Mouse (Mus musculus) heart, embryonic 10.5 days (tissue): ENCODE measurements at regions not wholly inside any gene's neighbourhood (a gene's known extent, or its start where the extent isn't known, plus 50 kb on each side); places are given as distances from the start of the nearest gene placed in this dataset.

Source experiments
- DNase-seq: peaks from one replicate; pipeline ENCODE4 v3.0.0-alpha.2; 2017; ENCODE audit warnings: low spot score
- H3K27ac ChIP-seq: fragments of 300-500 bp; sonication (generic); 2 replicates; pipeline ENCODE4 v1.5.1; 2016; ENCODE audit warnings: mild to moderate bottlenecking
- H3K27me3 ChIP-seq: fragments of 300-500 bp; sonication (generic); 2 replicates; pipeline ENCODE4 v1.6.1; 2016; ENCODE audit warnings: mild to moderate bottlenecking; ENCODE audit not compliant: poor library complexity, insufficient read depth, severe bottlenecking
- H3K36me3 ChIP-seq: fragments of 300-500 bp; sonication (generic); 2 replicates; pipeline ENCODE4 v1.6.1; 2016; ENCODE audit warnings: mild to moderate bottlenecking, moderate library complexity
- H3K4me1 ChIP-seq: fragments of 300-500 bp; sonication (generic); 2 replicates; pipeline ENCODE4 v1.6.1; 2016; ENCODE audit warnings: mild to moderate bottlenecking
- H3K4me3 ChIP-seq: fragments of 300-500 bp; sonication (generic); 2 replicates; pipeline ENCODE4 v1.5.1; 2016; ENCODE audit warnings: mild to moderate bottlenecking, moderate library complexity
- H3K9me3 ChIP-seq: fragments of 300-500 bp; sonication (generic); 2 replicates; pipeline ENCODE4 v1.6.1; 2016; ENCODE audit warnings: mild to moderate bottlenecking, moderate library complexity
- WGBS: fragments of 180-500 bp; shearing (Covaris S2); methylation state at CpG from one replicate; pipeline ENCODE4 v1.1.7; 2016; 5-methylcytosine and 5-hydroxymethylcytosine counted together

DNA sequence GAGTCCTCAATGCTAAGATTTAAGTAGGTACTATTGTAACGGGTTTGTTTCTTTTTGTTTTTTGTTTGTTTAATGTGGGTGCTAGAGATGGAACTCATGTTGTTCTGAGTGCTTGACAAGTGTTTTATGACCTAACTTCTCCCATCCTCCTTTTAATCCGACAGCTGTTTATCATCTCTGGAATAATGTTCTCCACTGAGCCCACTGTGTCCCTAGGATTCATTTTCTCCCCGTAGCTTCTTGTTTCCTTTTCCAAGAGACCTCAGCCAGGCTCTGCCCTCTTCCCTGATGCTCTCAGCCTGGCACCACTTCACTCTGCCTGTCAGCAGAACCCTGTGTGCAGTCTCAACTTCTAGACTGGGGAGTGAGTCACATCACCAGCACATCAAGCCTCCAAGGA, 173.9 kb upstream of the Far2 start:
- H3K36me3 ChIP-seq = no peaks in the 10 kb centered on the region
- no peak for DNase-seq
- no peak overlapping the region for H3K4me3 ChIP-seq
- H3K9me3 ChIP-seq = no peaks in the 10 kb centered on the region
- 75% methylated on average over 3 of the region's 3 CpGs for WGBS
- H3K4me1 ChIP-seq = no peaks in the 10 kb centered on the region
- no peak overlapping the region for H3K27ac ChIP-seq
- no peaks in the 10 kb centered on the region for H3K27me3 ChIP-seq

DNA sequence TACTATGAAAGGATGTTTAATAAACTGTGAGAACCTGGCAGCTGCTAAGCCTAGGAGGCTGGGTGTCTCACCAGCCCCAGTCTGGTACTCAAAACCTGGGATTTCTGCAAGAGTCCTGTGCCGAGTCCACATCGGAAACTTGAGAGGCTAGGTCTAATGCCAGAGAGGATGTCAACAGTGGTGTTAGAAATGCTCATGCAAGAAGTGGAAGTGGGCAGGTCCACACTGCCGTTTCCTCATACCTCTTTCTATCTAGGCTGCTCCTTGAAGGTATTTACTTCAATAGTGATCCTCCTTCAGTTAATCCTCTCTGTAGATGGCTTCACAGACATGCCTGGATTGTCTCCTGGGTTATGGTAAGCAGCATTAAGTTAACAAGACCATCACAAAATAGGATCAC, 168.6 kb upstream of the Far2 start:
- H3K36me3 ChIP-seq = no peaks in the 10 kb centered on the region
- no peak overlapping the region for H3K27ac ChIP-seq
- DNase-seq = no peak
- no peak overlapping the region for H3K4me3 ChIP-seq
- WGBS = 86% methylated on average over 3 of the region's 3 CpGs
- H3K27me3 ChIP-seq = no peaks in the 10 kb centered on the region
- H3K4me1 ChIP-seq = no peaks in the 10 kb centered on the region
- no peaks in the 10 kb centered on the region for H3K9me3 ChIP-seq

DNA sequence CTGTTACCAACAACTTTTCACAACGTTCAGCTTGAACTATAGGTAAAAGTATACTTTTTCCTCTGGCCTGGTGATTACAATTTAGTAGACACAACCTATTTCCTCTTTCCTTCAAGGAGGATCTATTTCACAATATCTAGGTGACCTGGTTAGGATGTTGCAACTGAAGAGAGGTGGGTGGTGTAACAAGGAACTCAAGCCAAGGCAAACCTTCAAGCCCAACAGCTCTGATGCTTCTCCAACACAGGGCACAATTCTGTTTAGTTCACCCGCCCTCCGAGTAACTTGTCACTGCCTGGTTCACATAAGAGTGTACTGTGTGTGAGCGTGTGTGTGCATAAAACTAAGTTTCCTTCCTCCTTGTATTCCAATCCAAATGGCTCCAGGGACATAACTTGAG, 161.2 kb upstream of the Far2 start:
- no peak overlapping the region for H3K4me3 ChIP-seq
- no peak for DNase-seq
- H3K9me3 ChIP-seq = no peaks in the 10 kb centered on the region; the same call in 1 of the 2 replicates
- no peak overlapping the region for H3K27ac ChIP-seq
- H3K36me3 ChIP-seq = no peaks in the 10 kb centered on the region
- 79% methylated on average over 4 of the region's 4 CpGs for WGBS
- H3K4me1 ChIP-seq = no peaks in the 10 kb centered on the region
- no peaks in the 10 kb centered on the region for H3K27me3 ChIP-seq

DNA sequence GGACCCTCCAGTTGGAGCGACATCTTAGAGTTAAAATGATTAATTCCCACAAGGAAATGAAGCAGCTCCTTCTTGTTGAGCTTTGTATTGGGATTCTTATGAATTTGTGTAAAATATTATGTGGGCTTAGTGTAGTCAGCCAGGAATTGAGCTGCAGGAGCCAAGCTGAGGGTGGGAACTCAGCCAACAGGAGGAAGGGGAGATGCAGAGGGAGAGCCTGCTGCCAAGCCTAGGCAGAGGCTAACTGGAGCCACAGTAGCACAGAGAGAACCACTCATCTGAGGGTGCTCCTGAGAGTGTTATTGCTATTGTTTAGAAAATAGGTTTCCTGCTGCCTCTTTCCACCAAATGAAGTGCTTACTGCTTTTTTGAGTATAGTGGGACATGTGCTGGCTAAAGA, 127.4 kb upstream of the Far2 start:
- WGBS = 85% methylated on average over 1 of the region's 1 CpGs

DNA sequence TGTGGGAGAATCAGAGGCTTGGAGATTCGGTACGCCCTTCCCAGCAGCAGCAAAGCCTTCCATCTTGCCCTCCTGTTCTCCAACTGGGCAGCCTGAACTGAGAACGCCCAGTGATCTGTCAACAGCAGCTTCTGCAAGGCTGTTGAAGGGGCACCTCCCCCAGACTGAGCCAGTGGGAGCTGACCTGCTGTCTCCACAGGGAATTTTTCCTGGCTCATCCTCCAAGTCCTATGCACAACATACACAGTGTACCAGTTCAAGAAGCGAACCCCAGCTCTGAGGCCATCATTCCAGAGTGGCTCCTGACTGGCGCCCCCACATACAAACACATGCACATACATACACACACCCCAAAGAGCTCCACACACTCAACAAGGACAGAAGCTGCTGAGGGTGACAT, 126.0 kb upstream of the Far2 start:
- no peak overlapping the region for H3K4me3 ChIP-seq
- H3K4me1 ChIP-seq = peaks cover 5% of the 10 kb centered on the region; the same call in 1 of the 2 replicates
- no peaks in the 10 kb centered on the region for H3K36me3 ChIP-seq
- peak; percentile 80 for DNase-seq
- no peaks in the 10 kb centered on the region for H3K9me3 ChIP-seq
- H3K27ac ChIP-seq = no peak overlapping the region
- WGBS = 58% methylated on average over 5 of the region's 5 CpGs
- H3K27me3 ChIP-seq = no peaks in the 10 kb centered on the region

More for the DNA sequence above, 127.4 kb upstream of the Far2 start:
- Histone ChIP-seq H3K27me3 (no peaks in the 10 kb centered on the region), H3K9me3 (no peaks in the 10 kb centered on the region), H3K4me1 (peaks cover 5% of the 10 kb centered on the region; the same call in 1 of the 2 replicates), H3K4me3 (no peak overlapping the region), H3K27ac (no peak overlapping the region), H3K36me3 (no peaks in the 10 kb centered on the region)
- DNase-seq = no peak

DNA sequence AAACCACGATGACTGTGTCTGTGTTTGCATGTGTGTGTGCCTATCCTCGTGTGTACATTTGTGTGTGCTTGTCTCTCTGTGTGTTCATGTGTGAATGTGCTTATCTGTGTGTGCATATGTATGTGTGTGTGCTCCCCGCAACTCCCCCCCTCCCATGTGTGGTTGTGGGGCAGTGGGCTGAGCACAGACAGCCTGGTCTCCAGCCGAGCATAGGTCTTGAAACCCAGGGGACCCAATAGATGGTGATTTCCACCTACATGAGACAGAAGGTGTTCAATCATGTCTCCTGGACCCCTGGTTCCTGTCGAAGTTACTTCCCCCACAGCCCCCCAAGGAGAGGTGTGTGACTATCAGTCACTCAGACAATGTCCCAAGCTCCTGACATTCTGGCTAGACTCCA, 124.6 kb upstream of the Far2 start:
- Histone ChIP-seq H3K36me3 (no peaks in the 10 kb centered on the region), H3K27me3 (no peaks in the 10 kb centered on the region), H3K4me3 (no peak overlapping the region), H3K4me1 (peaks cover 5% of the 10 kb centered on the region; the same call in 1 of the 2 replicates), H3K9me3 (no peaks in the 10 kb centered on the region), H3K27ac (no peak overlapping the region)
- DNase-seq = peak; percentile 45
- WGBS = 68% methylated on average over 5 of the region's 5 CpGs

DNA sequence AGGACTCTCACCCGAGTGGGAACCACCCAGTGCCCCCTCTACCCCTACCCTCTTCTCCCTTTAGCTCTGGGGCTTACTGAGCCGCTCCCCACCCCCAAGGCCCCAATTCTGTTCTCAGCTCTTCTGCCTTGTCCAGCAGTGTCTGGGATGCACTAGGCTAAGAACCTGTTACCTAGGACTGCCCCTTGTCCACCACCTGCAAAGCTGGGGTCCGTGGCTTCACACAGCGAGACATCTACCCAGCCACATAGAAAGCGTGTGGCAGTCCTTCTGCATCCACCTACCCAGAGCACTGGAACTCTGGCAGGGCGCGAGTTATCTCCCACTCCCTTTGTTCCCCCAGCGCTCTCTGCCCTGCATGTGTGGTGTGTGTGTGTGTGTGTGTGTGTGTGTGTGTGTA, 123.8 kb upstream of the Far2 start:
- Histone ChIP-seq H3K4me1 (peaks cover 5% of the 10 kb centered on the region; the same call in 1 of the 2 replicates), H3K27ac (no peak overlapping the region), H3K9me3 (no peaks in the 10 kb centered on the region), H3K27me3 (no peaks in the 10 kb centered on the region), H3K36me3 (no peaks in the 10 kb centered on the region), H3K4me3 (no peak overlapping the region)
- DNase-seq = peak; percentile 69
- WGBS = 84% methylated on average over 8 of the region's 8 CpGs

DNA sequence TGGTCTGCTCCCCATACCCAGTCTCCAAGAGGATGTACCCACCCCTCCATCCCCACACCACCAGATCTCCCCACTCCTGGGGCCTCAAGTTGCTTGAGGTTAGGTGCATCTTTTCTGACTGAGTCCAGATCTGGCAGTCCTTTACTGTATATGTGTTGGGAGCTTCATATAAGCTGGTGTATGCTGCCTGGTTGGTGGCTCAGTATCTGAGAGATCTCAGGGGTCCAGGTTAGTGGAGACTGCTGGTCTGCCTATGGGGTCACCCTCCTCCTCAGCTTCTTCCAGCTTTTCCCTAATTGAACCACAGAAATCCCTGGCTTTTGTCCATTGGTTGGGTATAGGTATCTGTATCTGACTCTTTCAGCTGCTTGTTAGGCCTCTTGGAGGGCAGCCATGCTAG, 118.1 kb upstream of the Far2 start:
- H3K4me1 ChIP-seq = no peaks in the 10 kb centered on the region
- H3K27me3 ChIP-seq = no peaks in the 10 kb centered on the region
- no peak overlapping the region for H3K27ac ChIP-seq
- no peaks in the 10 kb centered on the region for H3K9me3 ChIP-seq
- peak; percentile 66 for DNase-seq
- H3K4me3 ChIP-seq = no peak overlapping the region
- H3K36me3 ChIP-seq = no peaks in the 10 kb centered on the region

DNA sequence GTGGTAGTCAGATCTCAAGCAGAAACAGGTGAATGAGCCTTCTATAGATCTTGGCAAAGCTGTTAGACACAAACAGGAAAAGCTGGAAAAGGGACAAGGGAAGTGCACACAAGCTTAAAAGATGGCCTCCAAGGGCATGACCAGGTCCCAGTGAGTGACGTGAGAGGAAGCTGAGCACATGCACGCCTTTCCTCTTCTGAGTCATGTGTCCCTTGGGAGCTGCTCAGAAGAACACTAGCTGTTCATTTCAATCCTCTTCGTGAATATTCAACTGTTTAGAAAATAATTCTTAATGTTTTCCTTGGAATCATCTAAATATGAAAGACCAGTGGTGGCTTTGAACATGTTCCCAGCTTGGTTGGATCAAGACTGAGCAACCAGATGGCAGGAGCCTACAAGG, 103.0 kb upstream of the Far2 start:
- Histone ChIP-seq H3K4me3 (no peak overlapping the region), H3K27ac (no peak overlapping the region), H3K36me3 (no peaks in the 10 kb centered on the region), H3K27me3 (no peaks in the 10 kb centered on the region), H3K4me1 (no peaks in the 10 kb centered on the region), H3K9me3 (no peaks in the 10 kb centered on the region)
- DNase-seq = no peak
- 63% methylated on average over 3 of the region's 3 CpGs for WGBS

DNA sequence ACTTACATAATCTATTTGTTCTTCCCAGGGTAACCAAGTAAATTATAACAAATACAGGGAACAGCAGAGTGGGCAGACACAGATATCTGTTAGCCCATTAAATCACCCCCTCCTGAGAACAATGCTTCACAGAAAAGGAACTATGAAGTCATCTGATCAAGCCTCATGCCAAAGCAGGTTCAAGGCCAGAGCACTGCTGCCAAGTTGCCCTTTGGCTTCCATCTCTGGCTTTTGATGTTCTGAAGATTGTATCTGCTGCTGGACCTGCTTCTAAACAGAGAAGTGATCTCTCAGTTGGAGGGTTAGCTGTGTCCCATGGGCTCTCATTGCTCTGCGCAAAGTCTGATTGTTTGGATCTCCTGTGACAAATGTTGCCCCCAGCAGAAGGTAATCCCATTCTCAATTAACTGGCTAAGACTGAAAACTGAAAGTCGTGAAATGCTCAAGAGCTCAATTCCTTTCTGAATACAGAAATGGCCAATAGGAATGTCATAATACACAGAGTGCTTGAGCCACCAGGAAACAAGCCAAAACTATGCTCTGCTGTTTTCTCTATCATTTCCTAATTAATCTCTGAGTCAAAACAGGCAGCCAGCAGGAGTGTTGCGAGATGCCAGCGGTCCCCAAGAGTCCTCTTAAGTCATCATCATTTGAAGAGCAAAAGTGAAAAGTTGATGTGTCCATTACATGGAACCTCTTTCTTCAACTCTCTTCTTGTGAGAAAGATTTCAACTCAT, 102.0 kb upstream of the Far2 start:
- no peaks in the 10 kb centered on the region for H3K36me3 ChIP-seq
- no peak overlapping the region for H3K4me3 ChIP-seq
- 81% methylated on average over 4 of the region's 4 CpGs for WGBS
- no peak for DNase-seq
- no peaks in the 10 kb centered on the region for H3K4me1 ChIP-seq
- H3K27ac ChIP-seq = no peak overlapping the region
- H3K27me3 ChIP-seq = no peaks in the 10 kb centered on the region
- no peaks in the 10 kb centered on the region for H3K9me3 ChIP-seq

DNA sequence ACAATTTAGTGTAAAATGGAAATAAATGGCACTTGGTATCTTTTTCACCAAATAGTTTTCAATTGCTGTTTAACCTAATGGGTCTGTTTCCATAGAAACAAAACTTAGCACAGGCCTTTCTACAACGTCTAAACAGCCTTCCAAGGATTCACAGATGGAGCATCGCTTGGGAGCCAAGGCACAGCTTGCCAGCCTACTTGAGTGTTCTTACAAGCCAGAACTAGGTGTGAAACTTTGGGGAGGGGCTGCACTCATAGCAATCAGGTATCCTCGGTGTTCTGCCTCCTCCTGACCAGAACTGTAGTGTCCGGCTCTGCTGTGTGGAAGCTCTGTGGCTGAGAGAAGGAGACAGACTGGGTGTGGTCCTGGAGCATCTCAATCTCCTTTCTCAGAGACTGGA, 99.1 kb upstream of the Far2 start:
- no peak for DNase-seq
- Histone ChIP-seq H3K4me1 (no peaks in the 10 kb centered on the region), H3K9me3 (no peaks in the 10 kb centered on the region), H3K27me3 (no peaks in the 10 kb centered on the region), H3K4me3 (no peak overlapping the region), H3K27ac (no peak overlapping the region), H3K36me3 (no peaks in the 10 kb centered on the region)
- WGBS = 72% methylated on average over 4 of the region's 4 CpGs

DNA sequence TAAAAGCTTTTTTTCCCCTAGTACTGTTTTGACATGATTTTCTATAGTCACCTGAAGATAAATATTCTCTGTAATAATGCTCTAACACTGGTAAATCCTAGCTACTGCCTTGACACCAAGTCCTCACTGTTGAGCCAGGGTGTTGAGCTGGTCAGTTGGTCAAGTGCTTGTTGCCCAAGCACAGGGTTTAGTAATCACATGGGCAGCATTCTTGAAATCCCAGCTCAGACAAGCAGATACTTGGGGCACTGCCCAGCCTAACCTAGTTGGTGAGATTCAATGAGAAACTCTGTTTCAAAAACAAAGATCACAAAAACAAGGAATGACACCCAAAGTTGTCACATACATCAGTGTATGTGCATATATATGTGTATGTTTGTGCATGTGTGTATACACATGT, 95.4 kb upstream of the Far2 start:
- Histone ChIP-seq H3K9me3 (no peaks in the 10 kb centered on the region), H3K4me3 (no peak overlapping the region), H3K27me3 (no peaks in the 10 kb centered on the region), H3K36me3 (no peaks in the 10 kb centered on the region), H3K27ac (no peak overlapping the region), H3K4me1 (no peaks in the 10 kb centered on the region)
- DNase-seq = no peak

DNA sequence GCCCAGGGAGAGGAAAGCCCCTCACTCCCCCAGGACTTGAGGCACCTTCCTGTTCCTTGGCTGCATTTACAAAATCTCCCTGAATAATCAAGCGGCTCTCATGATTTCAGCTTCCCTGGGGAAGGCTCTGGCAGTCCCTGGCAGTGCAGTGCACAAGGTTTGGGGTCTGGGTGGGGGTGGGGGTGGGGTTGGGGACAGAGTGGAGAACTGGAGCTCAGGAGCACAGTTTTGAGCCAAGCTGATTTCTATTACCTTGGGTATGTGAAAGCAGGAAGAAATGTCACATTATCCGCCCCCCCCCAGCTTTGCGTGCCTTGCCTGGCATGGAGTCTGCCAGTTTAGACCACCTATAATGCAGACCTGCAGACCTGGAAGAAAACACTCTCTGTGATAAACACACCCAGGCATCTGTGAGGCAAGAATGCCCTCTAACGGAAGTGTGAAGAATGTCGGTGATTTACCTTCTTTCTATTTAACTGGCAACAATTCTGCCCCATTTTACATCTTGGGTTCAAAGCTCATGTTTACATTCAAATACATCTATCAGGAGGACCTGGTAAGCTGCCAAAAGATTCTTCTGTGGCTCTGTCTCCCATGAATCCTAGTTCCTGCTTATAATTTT, 93.9 kb upstream of the Far2 start:
- Histone ChIP-seq H3K9me3 (no peaks in the 10 kb centered on the region), H3K4me3 (no peak overlapping the region), H3K4me1 (no peaks in the 10 kb centered on the region), H3K27me3 (no peaks in the 10 kb centered on the region), H3K36me3 (no peaks in the 10 kb centered on the region), H3K27ac (no peak overlapping the region)
- DNase-seq = no peak
- 39% methylated on average over 5 of the region's 5 CpGs for WGBS

DNA sequence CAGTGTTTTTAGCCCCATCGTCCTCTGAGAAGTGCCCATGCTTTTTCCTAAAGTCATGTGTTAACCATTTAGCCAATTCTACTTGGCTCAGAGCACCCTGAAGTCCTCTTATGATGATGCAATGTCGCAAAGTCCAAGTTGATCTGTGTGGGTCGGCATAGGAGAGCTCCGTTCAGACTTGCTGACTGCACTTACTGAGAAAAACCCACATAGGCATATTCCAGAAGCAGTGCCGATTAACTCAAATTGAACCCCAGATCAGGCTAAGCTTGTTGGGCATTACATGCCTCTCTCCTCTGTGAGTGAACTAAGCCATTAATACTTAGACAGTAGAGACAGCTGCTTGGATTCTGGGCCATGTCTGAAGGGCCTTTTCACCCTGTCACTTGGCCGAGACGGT, 93.3 kb upstream of the Far2 start:
- 85% methylated on average over 7 of the region's 7 CpGs for WGBS
- Histone ChIP-seq H3K9me3 (no peaks in the 10 kb centered on the region), H3K36me3 (no peaks in the 10 kb centered on the region), H3K27ac (no peak overlapping the region), H3K4me3 (no peak overlapping the region), H3K4me1 (no peaks in the 10 kb centered on the region), H3K27me3 (no peaks in the 10 kb centered on the region)
- no peak for DNase-seq
